Mouse (Mus musculus): ENCODE measurements around the gene Wbp1l. TPM values are rescaled to one million over a fixed set of nuclear protein-coding genes. Genes with fewer than 3 reads are reported as not detected.

Wbp1l gene
- polyA plus RNA-seq, 1 experiment from 2014 or later: 40.7 TPM

- DNase-seq (ENCODE audit: low spot score): no peak
- H3K9me3 ChIP-seq (ENCODE audit: control insufficient read depth, low read length): no peaks in the 10 kb centered on the region
- no peaks in the 10 kb centered on the region; the same call in 1 of the 2 replicates for H3K4me1 ChIP-seq (replicated peaks; ENCODE audit: control insufficient read depth, insufficient read depth, low read length)
- ATAC-seq (replicated peaks; ENCODE audit: low FRiP score): no peak
- no peak overlapping the region for H3K4me2 ChIP-seq
- no peak overlapping the region; the same call in 1 of the 2 replicates for H3K9ac ChIP-seq (ENCODE audit: low read depth, low read length)
- H3K27me3 ChIP-seq (replicated peaks; ENCODE audit: control insufficient read depth, insufficient read depth, low read length): 0 out of 2 replicates have a peak, but pooled peaks cover 3% of the 10 kb centered on the region
- WGBS: 61% methylated on average over 10 of the region's 10 CpGs
- H3K36me3 ChIP-seq (ENCODE audit: control insufficient read depth, insufficient read depth, low read length): no peaks in the 10 kb centered on the region
- no peak overlapping the region; the same call in 1 of the 2 replicates for H3K27ac ChIP-seq (ENCODE audit: low read depth, low read length)
- no peak overlapping the region for H3K4me3 ChIP-seq (ENCODE audit: low read depth, low read length)
Measured at GRCm38 (mm10) chr19:46699011-46699481, 100.2 kb downstream of the Wbp1l start.

GRCm38 (mm10) chr19:46701156-46701555, 102.3 kb downstream of the Wbp1l start:
- no peak overlapping the region for H3K4me2 ChIP-seq
- 80% methylated on average over 9 of the region's 9 CpGs for WGBS
- ATAC-seq (replicated peaks; ENCODE audit: low FRiP score) (no peak), DNase-seq (ENCODE audit: low spot score) (no peak)
- no peaks in the 10 kb centered on the region for H3K9me3 ChIP-seq (ENCODE audit: control insufficient read depth, low read length)
- peaks cover 7% of the 10 kb centered on the region for H3K4me1 ChIP-seq (replicated peaks; ENCODE audit: control insufficient read depth, insufficient read depth, low read length)
- no peak overlapping the region for H3K9ac ChIP-seq (ENCODE audit: low read depth, low read length)
- H3K27ac ChIP-seq (ENCODE audit: low read depth, low read length): no peak overlapping the region
- peaks cover 3% of the 10 kb centered on the region; the same call in 1 of the 2 replicates for H3K27me3 ChIP-seq (replicated peaks; ENCODE audit: control insufficient read depth, insufficient read depth, low read length)
- no peak overlapping the region for H3K4me3 ChIP-seq (ENCODE audit: low read depth, low read length)
- H3K36me3 ChIP-seq (ENCODE audit: control insufficient read depth, insufficient read depth, low read length): no peaks in the 10 kb centered on the region

- H3K9ac ChIP-seq (ENCODE audit: low read depth, low read length): no peak overlapping the region
- WGBS: 36% methylated on average over 7 of the region's 7 CpGs
- no peak overlapping the region for H3K4me3 ChIP-seq (ENCODE audit: low read depth, low read length)
- no peak overlapping the region for H3K27ac ChIP-seq (ENCODE audit: low read depth, low read length)
- DNase-seq (ENCODE audit: low spot score) (no peak), ATAC-seq (replicated peaks; ENCODE audit: low FRiP score) (no peak)
- peak overlapping the region; percentile 17; the same call in 1 of the 2 replicates for H3K4me2 ChIP-seq
- H3K27me3 ChIP-seq (replicated peaks; ENCODE audit: control insufficient read depth, insufficient read depth, low read length): peaks cover 3% of the 10 kb centered on the region; the same call in 1 of the 2 replicates
- H3K36me3 ChIP-seq (ENCODE audit: control insufficient read depth, insufficient read depth, low read length): no peaks in the 10 kb centered on the region
- peaks cover 23% of the 10 kb centered on the region for H3K4me1 ChIP-seq (replicated peaks; ENCODE audit: control insufficient read depth, insufficient read depth, low read length)
- H3K9me3 ChIP-seq (ENCODE audit: control insufficient read depth, low read length): no peaks in the 10 kb centered on the region
Measured at GRCm38 (mm10) chr19:46705779-46706495, 107.1 kb downstream of the Wbp1l start.

DNA sequence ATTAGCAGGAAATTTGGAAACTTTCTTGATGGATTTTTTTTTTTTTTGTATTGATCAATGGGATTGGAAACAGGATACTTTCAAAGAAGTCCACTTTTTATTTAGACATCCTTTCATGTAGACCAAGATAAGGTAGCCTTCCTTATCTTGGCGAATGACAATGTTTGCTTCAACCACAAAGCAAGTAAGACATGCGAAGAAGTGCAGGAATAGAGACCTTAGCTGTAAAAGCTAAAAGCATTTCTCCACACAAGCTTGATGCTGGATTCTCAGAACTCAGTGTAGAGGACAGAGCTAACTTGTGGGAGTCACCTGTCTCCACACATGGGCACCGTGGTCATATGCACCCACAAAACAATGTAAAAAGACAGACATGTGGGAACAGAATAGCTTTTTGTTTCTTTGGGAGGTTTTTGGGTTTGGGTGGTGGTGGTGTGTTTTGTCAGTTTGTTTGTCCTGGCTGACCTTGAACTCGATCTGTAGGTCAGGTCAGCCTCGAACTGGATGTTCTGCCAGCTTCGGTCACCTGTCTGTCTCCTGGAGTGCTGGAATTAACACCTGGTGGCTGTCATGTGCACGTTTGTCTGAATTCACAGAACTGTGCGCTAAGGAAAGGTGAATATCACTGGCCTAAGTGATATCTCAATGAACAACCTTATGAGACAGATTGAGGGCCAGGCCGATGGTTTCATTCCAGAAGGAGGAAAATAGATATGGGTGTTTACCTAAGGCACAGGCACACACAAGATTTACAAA, 107.8 kb downstream of the Wbp1l start:
- Histone ChIP-seq H3K9ac (ENCODE audit: low read depth, low read length) (peak overlapping the region; percentile 65), H3K9me3 (ENCODE audit: control insufficient read depth, low read length) (no peaks in the 10 kb centered on the region), H3K4me1 (replicated peaks; ENCODE audit: control insufficient read depth, insufficient read depth, low read length) (peaks cover 23% of the 10 kb centered on the region), H3K4me2 (peak overlapping the region; percentile 67), H3K36me3 (ENCODE audit: control insufficient read depth, insufficient read depth, low read length) (no peaks in the 10 kb centered on the region), H3K27ac (ENCODE audit: low read depth, low read length) (no peak overlapping the region), H3K27me3 (replicated peaks; ENCODE audit: control insufficient read depth, insufficient read depth, low read length) (peaks cover 3% of the 10 kb centered on the region; the same call in 1 of the 2 replicates), H3K4me3 (ENCODE audit: low read depth, low read length) (peak overlapping the region; percentile 55)
- WGBS: 56% methylated on average over 9 of the region's 9 CpGs
- DNase-seq (ENCODE audit: low spot score) (no peak), ATAC-seq (replicated peaks; ENCODE audit: low FRiP score) (no peak)

Other genes with a start within 250 kb of the Wbp1l start
- 0.87 and 1.5 TPM in 2 replicates for gene 2310034G01Rik, start 248.8 kb upstream of the Wbp1l start, polyA plus RNA-seq (2014; fragmentation: Nextera tagmentation; extraction: Ambion mirVana)
- gene Actr1a, start 203.3 kb upstream of the Wbp1l start, polyA plus RNA-seq (2014; fragmentation: Nextera tagmentation; extraction: Ambion mirVana): 90.6 and 103 TPM in 2 replicates
- gene Sufu, start 202.2 kb upstream of the Wbp1l start, polyA plus RNA-seq (2014; fragmentation: Nextera tagmentation; extraction: Ambion mirVana): 22.8 and 24.7 TPM in 2 replicates
- 22.9 and 24.1 TPM in 2 replicates for gene Trim8, start 97.4 kb upstream of the Wbp1l start, polyA plus RNA-seq (2014; fragmentation: Nextera tagmentation; extraction: Ambion mirVana)
- gene Arl3, start 25.9 kb upstream of the Wbp1l start, polyA plus RNA-seq (2014; fragmentation: Nextera tagmentation; extraction: Ambion mirVana): 42.6 and 50.5 TPM in 2 replicates
- gene Sfxn2, start 25.7 kb upstream of the Wbp1l start, polyA plus RNA-seq (2014; fragmentation: Nextera tagmentation; extraction: Ambion mirVana): 24.7 and 26.2 TPM in 2 replicates
- gene Cyp17a1, start 74.1 kb downstream of the Wbp1l start, polyA plus RNA-seq (2014; fragmentation: Nextera tagmentation; extraction: Ambion mirVana): 0.27 and 0.30 TPM in 2 replicates
- 9.9 and 13.8 TPM in 2 replicates for gene Borcs7, start 90.8 kb downstream of the Wbp1l start, polyA plus RNA-seq (2014; fragmentation: Nextera tagmentation; extraction: Ambion mirVana)
- gene As3mt, start 108.4 kb downstream of the Wbp1l start, polyA plus RNA-seq (2014; fragmentation: Nextera tagmentation; extraction: Ambion mirVana): 26.0 and 29.3 TPM in 2 replicates
- 1.9 and 2.6 TPM in 2 replicates for gene Cnnm2, start 162.5 kb downstream of the Wbp1l start, polyA plus RNA-seq (2014; fragmentation: Nextera tagmentation; extraction: Ambion mirVana)

Measured in liver, embryonic 11.5 days (tissue).